Mouse (Mus musculus) forebrain, embryonic 16.5 days (tissue): ENCODE results near the gene Dck. TPM values are rescaled to one million over a fixed set of nuclear protein-coding genes. Genes with fewer than 3 reads are reported as not detected.

ENCODE experiments used
- ATAC-seq: fragments of 200-750 bp; cut with Nextera tagmentation; 2 replicates; pipeline ENCODE4 v1.8.0; 2017; ENCODE audit warnings: mild to moderate bottlenecking, moderate library complexity
- H3K27ac ChIP-seq: fragments of 300-500 bp; sonication (generic); 2 replicates; pipeline ENCODE4 v1.5.1; 2014; ENCODE audit warnings: low read length, control low read depth
- H3K27me3 ChIP-seq: fragments of 300-500 bp; sonication (generic); replicated peaks from 2 replicates; pipeline ENCODE4 v1.6.1; 2014; ENCODE audit warnings: low read length; ENCODE audit not compliant: control insufficient read depth, insufficient read depth
- H3K36me3 ChIP-seq: fragments of 300-500 bp; sonication (generic); 2 replicates; pipeline ENCODE4 v1.6.1; 2014; ENCODE audit not compliant: control insufficient read depth, insufficient read depth
- H3K4me1 ChIP-seq: fragments of 300-500 bp; sonication (generic); replicated peaks from 2 replicates; pipeline ENCODE4 v1.6.1; 2014; ENCODE audit warnings: low read length; ENCODE audit not compliant: control insufficient read depth, insufficient read depth
- H3K4me2 ChIP-seq: fragments of 300-500 bp; sonication (generic); 2 replicates; pipeline ENCODE4 v1.6.1; 2014; ENCODE audit warnings: mild to moderate bottlenecking, low read length, control low read depth
- H3K4me3 ChIP-seq: fragments of 300-500 bp; sonication (generic); replicated peaks from 2 replicates; pipeline ENCODE4 v1.5.1; 2014; ENCODE audit warnings: mild to moderate bottlenecking, low read length, control low read depth
- H3K9ac ChIP-seq: fragments of 300-500 bp; sonication (generic); replicated peaks from 2 replicates; pipeline ENCODE4 v1.6.1; 2014; ENCODE audit warnings: low read depth, low read length, control low read depth
- H3K9me3 ChIP-seq: fragments of 300-500 bp; sonication (generic); 2 replicates; pipeline ENCODE4 v1.6.1; 2016; ENCODE audit warnings: low read length; ENCODE audit not compliant: control insufficient read depth
- WGBS: fragments of 180-500 bp; shearing (Covaris S2); extraction: QIAGEN DNeasy Blood & Tissue Kit; methylation state at CpG from one replicate; pipeline ENCODE4 v1.1.7; 2014; 5-methylcytosine and 5-hydroxymethylcytosine counted together
- polyA plus RNA-seq: library from polyadenylated mRNA; unstranded; fragments of >200 nt; fragmentation: Nextera tagmentation; extraction: Ambion mirVana; gene quantifications from 2 replicates; pipeline ENCODE4 v1.2.1, GENCODE M21; 2015

Gene Dck
- 77.2 and 95.8 TPM in 2 replicates for polyA plus RNA-seq

GRCm38 (mm10) chr5:88764987-88765481 lies at the start of gene Dck:
Gene Dck, plus strand, starts transcription at chr5:88764996.
- peak; percentile 99 for ATAC-seq
- no peaks in the 10 kb centered on the region for H3K9me3 ChIP-seq
- H3K4me3 ChIP-seq: peak within 1 kb of the TSS; percentile 94
- WGBS: 0% methylated on average over 49 of the region's 51 CpGs
- peak within 1 kb of the TSS; percentile 91 for H3K9ac ChIP-seq
- H3K27me3 ChIP-seq: no peaks in the 10 kb centered on the region
- peaks cover 12% of the 10 kb centered on the region for H3K4me1 ChIP-seq
- peak within 1 kb of the TSS; percentile 94 for H3K27ac ChIP-seq
- H3K4me2 ChIP-seq: peak within 1 kb of the TSS; percentile 50
- peaks cover 4% of the 10 kb centered on the region; the same call in 1 of the 2 replicates for H3K36me3 ChIP-seq

- Histone ChIP-seq H3K27me3 (no peaks in the 10 kb centered on the region), H3K4me2 (no peak overlapping the region), H3K4me3 (no peak overlapping the region), H3K4me1 (peaks cover 7% of the 10 kb centered on the region), H3K9me3 (no peaks in the 10 kb centered on the region), H3K36me3 (no peaks in the 10 kb centered on the region), H3K9ac (no peak overlapping the region), H3K27ac (no peak overlapping the region)
- ATAC-seq: no peak
- 84% methylated on average over 2 of the region's 2 CpGs for WGBS
Measured at GRCm38 (mm10) chr5:88716983-88717382, 47.8 kb upstream of the Dck start.

DNA sequence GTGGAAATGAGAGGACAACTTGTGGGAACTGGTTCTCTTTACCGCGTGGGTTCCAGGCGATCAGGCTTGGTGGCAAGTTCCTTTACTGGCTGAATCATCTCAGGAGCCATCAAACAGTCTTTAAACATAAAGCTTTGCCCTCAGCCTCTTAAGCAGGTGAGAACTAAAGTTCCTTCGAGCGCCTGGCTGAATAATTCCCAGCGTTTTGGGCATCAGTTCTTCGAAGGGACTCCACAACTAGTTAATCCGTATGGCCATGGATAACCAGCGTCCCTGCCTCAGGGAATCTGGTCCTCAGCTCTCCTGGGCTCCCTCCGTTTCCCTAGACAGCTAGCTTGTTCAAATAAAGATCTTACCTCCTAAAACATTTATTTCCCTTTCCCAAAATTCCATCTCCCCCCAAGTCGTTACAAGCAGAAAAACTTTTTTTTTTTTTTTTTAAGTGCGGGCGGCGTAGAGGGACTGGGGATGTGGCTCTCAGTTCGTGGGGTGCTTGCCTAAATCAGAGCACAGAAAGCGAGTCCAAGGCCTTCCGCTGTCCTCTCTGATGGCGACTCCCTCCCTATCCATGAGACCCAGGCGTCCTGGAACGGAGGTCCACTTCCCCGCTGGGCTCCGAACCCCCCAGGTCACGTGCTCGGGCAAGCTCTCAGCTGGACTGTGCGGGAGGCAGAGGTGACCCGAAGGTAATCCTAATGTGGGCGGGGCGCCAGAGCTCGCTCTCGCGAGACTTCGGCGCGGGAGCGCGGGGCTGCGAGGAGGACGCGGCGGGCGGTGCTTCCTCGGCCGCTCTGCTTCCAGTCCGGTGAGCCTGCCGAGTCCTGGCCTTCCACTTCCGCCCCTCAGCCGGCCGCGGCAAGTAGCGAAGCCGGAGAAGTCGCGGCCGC lies 44.4 kb upstream of the Dck start, which contains the start of gene Mob1b:
Mob1b (plus strand) TSS at position 740 of the 887 bp plus-strand sequence.
- Histone ChIP-seq H3K4me1 (peaks cover 26% of the 10 kb centered on the region), H3K9me3 (no peaks in the 10 kb centered on the region), H3K27me3 (no peaks in the 10 kb centered on the region), H3K27ac (peak within 1 kb of the TSS; percentile 81), H3K36me3 (no peaks in the 10 kb centered on the region), H3K4me3 (peak within 1 kb of the TSS; percentile 96), H3K9ac (peak within 1 kb of the TSS; percentile 98), H3K4me2 (peak within 1 kb of the TSS; percentile 86)
- under 1% methylated on average over 54 of the region's 54 CpGs for WGBS
- peak; percentile 94 for ATAC-seq

DNA sequence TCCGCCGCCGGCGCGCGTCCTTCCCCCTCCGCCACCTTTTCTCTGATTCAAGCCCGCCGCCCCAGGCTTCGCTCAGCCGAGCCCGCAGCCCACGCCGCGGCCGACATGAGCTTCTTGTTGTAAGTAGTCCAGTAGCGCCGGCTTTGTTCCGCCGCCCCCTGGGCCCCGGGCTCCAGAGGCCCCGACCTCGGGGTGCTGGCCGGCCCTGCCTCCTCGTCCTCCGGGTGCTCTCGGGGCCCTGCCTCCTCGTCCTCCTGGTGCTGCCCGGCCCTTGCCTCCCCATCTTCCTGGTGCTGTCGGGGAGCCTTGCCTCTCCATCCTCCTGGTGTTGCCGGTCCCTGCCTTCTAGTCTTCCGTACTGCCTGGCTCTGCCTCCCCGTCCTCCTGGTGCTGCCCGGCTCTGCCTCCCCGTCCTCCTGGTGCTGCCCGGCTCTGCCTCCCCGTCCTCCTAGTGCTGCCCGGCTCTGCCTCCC lies 43.8 kb upstream of the Dck start:
- no peaks in the 10 kb centered on the region for H3K36me3 ChIP-seq
- ATAC-seq: peak; percentile 70
- H3K9me3 ChIP-seq: no peaks in the 10 kb centered on the region
- H3K27me3 ChIP-seq: no peaks in the 10 kb centered on the region
- H3K4me1 ChIP-seq: peaks cover 26% of the 10 kb centered on the region
- WGBS: 0% methylated on average over 38 of the region's 38 CpGs
- peak overlapping the region; percentile 86 for H3K4me2 ChIP-seq
- peak overlapping the region; percentile 98 for H3K9ac ChIP-seq
- H3K4me3 ChIP-seq: peak overlapping the region; percentile 96
- peak overlapping the region; percentile 81 for H3K27ac ChIP-seq

DNA sequence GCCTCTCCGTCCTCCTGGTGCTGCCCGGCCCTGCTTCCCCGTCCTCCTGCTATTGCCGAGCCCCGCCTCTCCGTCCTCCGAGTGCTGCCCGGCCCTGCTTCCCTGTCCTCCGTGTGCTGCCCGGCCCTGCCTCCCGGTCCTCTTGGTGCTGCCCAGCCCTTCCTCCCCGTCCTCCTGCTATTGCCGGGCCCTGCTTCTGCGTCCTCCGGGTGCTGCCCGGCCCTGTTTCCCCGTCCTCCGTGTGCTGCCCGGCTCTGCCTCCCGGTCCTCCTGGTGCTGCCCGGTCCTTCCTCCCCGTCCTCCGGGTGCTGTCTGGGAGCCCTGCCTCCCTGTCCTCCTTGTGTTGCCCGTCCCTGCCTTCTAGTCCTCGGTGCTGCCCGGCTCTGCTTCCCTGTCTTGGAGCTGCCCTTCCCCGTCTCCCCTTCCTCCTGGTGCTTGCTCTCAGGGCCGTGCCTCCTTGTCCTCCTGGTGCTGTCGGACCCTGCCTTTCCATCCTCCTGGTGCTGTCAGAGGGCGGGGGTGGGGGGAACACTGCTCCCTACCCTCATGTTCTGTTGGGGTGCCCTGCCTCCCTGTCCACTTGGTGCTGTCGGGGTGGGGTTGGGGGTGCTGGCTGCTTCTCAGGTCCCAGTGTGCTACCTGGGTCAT lies 43.1 kb upstream of the Dck start:
- H3K9me3 ChIP-seq: no peaks in the 10 kb centered on the region
- peak overlapping the region; percentile 98 for H3K9ac ChIP-seq
- H3K4me3 ChIP-seq: peak overlapping the region; percentile 96
- peaks cover 26% of the 10 kb centered on the region for H3K4me1 ChIP-seq
- WGBS: under 1% methylated on average over 31 of the region's 31 CpGs
- ATAC-seq: peak; percentile 34
- H3K36me3 ChIP-seq: no peaks in the 10 kb centered on the region
- H3K27me3 ChIP-seq: no peaks in the 10 kb centered on the region
- peak overlapping the region; percentile 86 for H3K4me2 ChIP-seq
- H3K27ac ChIP-seq: peak overlapping the region; percentile 81

GRCm38 (mm10) chr5:88722213-88722600 lies 42.6 kb upstream of the Dck start:
- H3K27me3 ChIP-seq: no peaks in the 10 kb centered on the region
- peak overlapping the region; percentile 96 for H3K4me3 ChIP-seq
- peak overlapping the region; percentile 86 for H3K4me2 ChIP-seq
- H3K4me1 ChIP-seq: peaks cover 26% of the 10 kb centered on the region
- H3K27ac ChIP-seq: no peak overlapping the region
- H3K36me3 ChIP-seq: no peaks in the 10 kb centered on the region
- H3K9me3 ChIP-seq: no peaks in the 10 kb centered on the region
- WGBS: 18% methylated on average over 4 of the region's 4 CpGs
- H3K9ac ChIP-seq: peak overlapping the region; percentile 98
- ATAC-seq: no peak; the same call in 1 of the 2 replicates

GRCm38 (mm10) chr5:88724030-88724429 lies 40.8 kb upstream of the Dck start:
- no peaks in the 10 kb centered on the region for H3K36me3 ChIP-seq
- no peak overlapping the region for H3K27ac ChIP-seq
- H3K27me3 ChIP-seq: no peaks in the 10 kb centered on the region
- no peaks in the 10 kb centered on the region for H3K9me3 ChIP-seq
- 85% methylated on average over 3 of the region's 3 CpGs for WGBS
- no peak overlapping the region for H3K4me2 ChIP-seq
- peaks cover 26% of the 10 kb centered on the region for H3K4me1 ChIP-seq
- no peak overlapping the region for H3K9ac ChIP-seq
- no peak overlapping the region for H3K4me3 ChIP-seq
- no peak for ATAC-seq

DNA sequence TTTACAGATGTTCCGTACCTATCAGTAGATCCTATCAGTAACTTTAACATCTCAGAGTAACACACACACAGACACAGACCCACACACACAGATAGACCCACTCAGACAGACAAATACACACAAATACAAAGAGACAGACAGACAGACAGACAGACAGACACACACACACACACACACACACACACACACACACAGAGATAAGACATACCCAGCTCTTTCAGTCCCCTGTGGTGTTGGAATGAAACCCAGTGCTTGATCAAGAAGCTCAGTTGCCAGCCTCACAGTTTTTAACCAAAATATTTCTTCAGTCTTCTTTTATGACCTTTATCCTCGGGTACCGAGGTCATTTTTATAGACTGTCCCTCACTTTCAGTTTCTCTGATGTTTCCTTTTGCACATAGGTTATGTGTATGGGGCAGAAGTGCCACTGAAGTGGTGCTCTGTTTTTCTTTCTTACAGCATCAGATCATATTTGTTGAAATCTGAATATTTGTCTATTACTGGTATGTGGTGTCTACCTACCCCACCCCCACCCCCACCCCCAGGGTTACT lies 37.1 kb upstream of the Dck start:
- whole genome bisulfite sequencing: 90% methylated on average over 3 of the region's 3 CpGs
- H3K4me3 ChIP-seq: no peak overlapping the region
- no peaks in the 10 kb centered on the region for H3K27me3 ChIP-seq
- no peak overlapping the region for H3K4me2 ChIP-seq
- no peaks in the 10 kb centered on the region for H3K9me3 ChIP-seq
- H3K4me1 ChIP-seq: peaks cover 15% of the 10 kb centered on the region
- no peak for ATAC-seq
- H3K27ac ChIP-seq: no peak overlapping the region
- H3K9ac ChIP-seq: no peak overlapping the region
- no peaks in the 10 kb centered on the region for H3K36me3 ChIP-seq

DNA sequence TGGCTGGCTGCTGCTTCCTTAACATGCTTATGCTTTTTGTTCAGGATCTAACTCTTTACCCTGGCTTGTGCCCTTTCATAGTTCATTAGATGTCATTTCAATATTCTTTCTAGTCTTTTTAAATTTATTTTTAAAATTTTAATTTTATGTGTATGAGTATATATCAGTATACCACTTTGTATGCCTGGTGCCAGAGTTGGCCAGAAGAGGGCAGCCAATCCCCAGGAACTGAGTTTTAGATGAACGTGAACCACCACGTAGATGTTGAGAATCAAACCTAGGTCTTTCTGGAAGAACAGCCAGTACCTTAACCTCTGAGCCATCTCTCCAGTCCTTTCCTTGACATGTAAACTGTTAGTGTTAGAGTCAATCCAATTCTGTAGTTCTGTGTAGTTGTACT lies 30.0 kb upstream of the Dck start:
- no peak overlapping the region for H3K4me2 ChIP-seq
- no peak overlapping the region for H3K4me3 ChIP-seq
- no peak overlapping the region for H3K9ac ChIP-seq
- H3K27ac ChIP-seq: no peak overlapping the region
- no peaks in the 10 kb centered on the region for H3K27me3 ChIP-seq
- 91% methylated on average over 2 of the region's 2 CpGs for WGBS
- no peaks in the 10 kb centered on the region for H3K4me1 ChIP-seq
- no peaks in the 10 kb centered on the region for H3K9me3 ChIP-seq
- no peaks in the 10 kb centered on the region for H3K36me3 ChIP-seq
- no peak for ATAC-seq
